Mouse (Mus musculus): Measurements from ENCODE around the gene Lif. TPM values are rescaled to one million over a fixed set of nuclear protein-coding genes. Genes with fewer than 3 reads are reported as not detected.

The Lif gene
- polyA plus RNA-seq, 1 experiment, result 2.2 TPM

- no peak overlapping the region for H3K4me3 ChIP-seq (ENCODE audit: control insufficient read depth, insufficient read depth, low read length)
- no peaks in the 10 kb centered on the region for H3K27me3 ChIP-seq (ENCODE audit: control insufficient read depth, insufficient read depth, low read length)
- no peak for DNase-seq
- WGBS, result 83% methylated on average over 2 of the region's 2 CpGs
- peaks cover 21% of the 10 kb centered on the region for H3K4me1 ChIP-seq (replicated peaks; ENCODE audit: control insufficient read depth, insufficient read depth, low read length)
- no peak for TF ChIP-seq POLR2A (IDR thresholded peaks at IDR 0.05; ENCODE audit: control insufficient read depth, extremely low read depth, insufficient read depth, low read length, poor library complexity)
- no peak for TF ChIP-seq CTCF (IDR thresholded peaks at IDR 0.05; ENCODE audit: borderline replicate concordance, control insufficient read depth, extremely low read depth, insufficient read depth, low read length, poor library complexity)
- H3K27ac ChIP-seq (ENCODE audit: control insufficient read depth, insufficient read depth, low read length), result no peak overlapping the region
- no peaks in the 10 kb centered on the region for H3K36me3 ChIP-seq (ENCODE audit: control insufficient read depth, insufficient read depth, low read length)
Observed at GRCm38 (mm10) chr11:4252886-4253285, 4.5 kb upstream of the Lif start.

- DNase-seq, result no peak
- TF ChIP-seq CTCF (IDR thresholded peaks at IDR 0.05; ENCODE audit: borderline replicate concordance, control insufficient read depth, extremely low read depth, insufficient read depth, low read length, poor library complexity) (no peak), POLR2A (IDR thresholded peaks at IDR 0.05; ENCODE audit: control insufficient read depth, extremely low read depth, insufficient read depth, low read length, poor library complexity) (no peak)
- H3K27me3 ChIP-seq (ENCODE audit: control insufficient read depth, insufficient read depth, low read length), result no peaks in the 10 kb centered on the region
Observed at GRCm38 (mm10) chr11:4257756-4258155, 399 bp downstream of the Lif start.

DNA sequence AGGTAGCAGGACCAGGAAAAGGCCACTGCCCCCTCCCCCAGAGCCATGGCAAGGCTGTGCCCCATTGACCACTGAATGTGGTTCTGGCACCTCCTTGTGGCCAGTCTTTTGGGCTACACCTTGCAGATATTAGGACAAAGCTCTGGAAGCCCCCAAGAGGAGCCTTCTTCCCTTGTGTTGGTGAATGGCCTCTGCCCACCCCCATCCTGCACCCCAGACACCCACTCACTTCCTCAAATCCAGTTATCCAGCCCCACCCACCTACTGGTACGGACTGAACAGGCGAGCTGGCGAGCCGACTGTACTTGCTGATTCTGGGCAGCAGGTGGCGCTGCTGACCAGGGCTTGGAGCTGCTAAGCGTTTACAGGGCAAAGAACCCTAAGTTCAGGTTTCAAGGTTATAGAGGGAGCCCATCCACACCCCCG is 1.3 kb downstream of the Lif start:
- Histone ChIP-seq H3K27ac (ENCODE audit: control insufficient read depth, insufficient read depth, low read length) (no peak overlapping the region), H3K4me1 (replicated peaks; ENCODE audit: control insufficient read depth, insufficient read depth, low read length) (peaks cover 24% of the 10 kb centered on the region), H3K27me3 (ENCODE audit: control insufficient read depth, insufficient read depth, low read length) (no peaks in the 10 kb centered on the region), H3K4me3 (ENCODE audit: control insufficient read depth, insufficient read depth, low read length) (no peak overlapping the region), H3K36me3 (ENCODE audit: control insufficient read depth, insufficient read depth, low read length) (no peaks in the 10 kb centered on the region)
- peak; percentile 88 for DNase-seq
- TF ChIP-seq CTCF (IDR thresholded peaks at IDR 0.05; ENCODE audit: borderline replicate concordance, control insufficient read depth, extremely low read depth, insufficient read depth, low read length, poor library complexity) (peak; percentile 100), POLR2A (IDR thresholded peaks at IDR 0.05; ENCODE audit: control insufficient read depth, extremely low read depth, insufficient read depth, low read length, poor library complexity) (no peak)
- WGBS, result under 1% methylated on average over 7 of the region's 7 CpGs

More at GRCm38 (mm10) chr11:4257756-4258155, 399 bp downstream of the Lif start:
- Histone ChIP-seq H3K27ac (ENCODE audit: control insufficient read depth, insufficient read depth, low read length) (no peak overlapping the region), H3K4me3 (ENCODE audit: control insufficient read depth, insufficient read depth, low read length) (no peak overlapping the region), H3K36me3 (ENCODE audit: control insufficient read depth, insufficient read depth, low read length) (no peaks in the 10 kb centered on the region), H3K4me1 (replicated peaks; ENCODE audit: control insufficient read depth, insufficient read depth, low read length) (peaks cover 24% of the 10 kb centered on the region)
- 80% methylated on average over 5 of the region's 5 CpGs for WGBS

GRCm38 (mm10) chr11:4260463-4261187 is 3.3 kb downstream of the Lif start:
- no peak for TF ChIP-seq CTCF (IDR thresholded peaks at IDR 0.05; ENCODE audit: borderline replicate concordance, control insufficient read depth, extremely low read depth, insufficient read depth, low read length, poor library complexity)
- no peak for TF ChIP-seq POLR2A (IDR thresholded peaks at IDR 0.05; ENCODE audit: control insufficient read depth, extremely low read depth, insufficient read depth, low read length, poor library complexity)
- Histone ChIP-seq H3K27ac (ENCODE audit: control insufficient read depth, insufficient read depth, low read length) (no peak overlapping the region), H3K4me1 (replicated peaks; ENCODE audit: control insufficient read depth, insufficient read depth, low read length) (peaks cover 29% of the 10 kb centered on the region), H3K4me3 (ENCODE audit: control insufficient read depth, insufficient read depth, low read length) (no peak overlapping the region), H3K36me3 (ENCODE audit: control insufficient read depth, insufficient read depth, low read length) (no peaks in the 10 kb centered on the region), H3K27me3 (ENCODE audit: control insufficient read depth, insufficient read depth, low read length) (no peaks in the 10 kb centered on the region)
- WGBS, result 10% methylated on average over 14 of the region's 14 CpGs
- no peak for DNase-seq

DNA sequence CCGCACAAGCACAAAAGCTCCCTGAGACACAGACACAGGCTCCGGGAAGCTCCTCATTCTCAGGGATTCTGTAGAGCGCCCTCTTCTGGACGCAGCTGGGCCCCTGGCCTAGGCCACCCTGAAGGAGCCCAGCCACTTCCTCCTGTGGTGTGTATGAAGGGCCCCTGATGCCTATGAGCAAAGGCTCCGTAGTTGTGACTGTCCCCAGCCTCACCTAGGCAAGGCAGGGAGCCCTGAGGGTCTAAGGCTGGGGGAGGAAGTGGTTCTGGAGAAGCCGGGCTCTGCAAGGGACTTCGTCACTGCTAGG is 3.8 kb downstream of the Lif start:
- no peak overlapping the region for H3K27ac ChIP-seq (ENCODE audit: control insufficient read depth, insufficient read depth, low read length)
- peak; percentile 68 for DNase-seq
- no peak for TF ChIP-seq POLR2A (IDR thresholded peaks at IDR 0.05; ENCODE audit: control insufficient read depth, extremely low read depth, insufficient read depth, low read length, poor library complexity)
- peak; percentile 84; the same call in 1 of the 2 replicates for TF ChIP-seq CTCF (IDR thresholded peaks at IDR 0.05; ENCODE audit: borderline replicate concordance, control insufficient read depth, extremely low read depth, insufficient read depth, low read length, poor library complexity)
- peaks cover 31% of the 10 kb centered on the region for H3K4me1 ChIP-seq (replicated peaks; ENCODE audit: control insufficient read depth, insufficient read depth, low read length)
- H3K4me3 ChIP-seq (ENCODE audit: control insufficient read depth, insufficient read depth, low read length), result no peak overlapping the region
- WGBS, result 19% methylated on average over 7 of the region's 7 CpGs
- no peaks in the 10 kb centered on the region for H3K36me3 ChIP-seq (ENCODE audit: control insufficient read depth, insufficient read depth, low read length)
- H3K27me3 ChIP-seq (ENCODE audit: control insufficient read depth, insufficient read depth, low read length), result no peaks in the 10 kb centered on the region; the same call in 1 of the 2 replicates

GRCm38 (mm10) chr11:4261969-4262368 is 4.6 kb downstream of the Lif start:
- Histone ChIP-seq H3K27ac (ENCODE audit: control insufficient read depth, insufficient read depth, low read length) (no peak overlapping the region), H3K27me3 (ENCODE audit: control insufficient read depth, insufficient read depth, low read length) (peaks cover 2% of the 10 kb centered on the region; the same call in 1 of the 2 replicates), H3K36me3 (ENCODE audit: control insufficient read depth, insufficient read depth, low read length) (no peaks in the 10 kb centered on the region), H3K4me1 (replicated peaks; ENCODE audit: control insufficient read depth, insufficient read depth, low read length) (peaks cover 37% of the 10 kb centered on the region), H3K4me3 (ENCODE audit: control insufficient read depth, insufficient read depth, low read length) (no peak overlapping the region)
- WGBS, result 11% methylated on average over 5 of the region's 5 CpGs
- no peak for DNase-seq
- no peak for TF ChIP-seq CTCF (IDR thresholded peaks at IDR 0.05; ENCODE audit: borderline replicate concordance, control insufficient read depth, extremely low read depth, insufficient read depth, low read length, poor library complexity)
- no peak for TF ChIP-seq POLR2A (IDR thresholded peaks at IDR 0.05; ENCODE audit: control insufficient read depth, extremely low read depth, insufficient read depth, low read length, poor library complexity)
